Mouse (Mus musculus): ENCODE results near the gene Ptprj. TPM values are rescaled to one million over a fixed set of nuclear protein-coding genes. Genes with fewer than 3 reads are reported as not detected.
A peak's percentile ranks its signal among the peaks of the same experiment; 100 is the strongest.

Ptprj gene
- polyA plus RNA-seq, 1 experiment from 2014 or later: 2.9 TPM

DNA sequence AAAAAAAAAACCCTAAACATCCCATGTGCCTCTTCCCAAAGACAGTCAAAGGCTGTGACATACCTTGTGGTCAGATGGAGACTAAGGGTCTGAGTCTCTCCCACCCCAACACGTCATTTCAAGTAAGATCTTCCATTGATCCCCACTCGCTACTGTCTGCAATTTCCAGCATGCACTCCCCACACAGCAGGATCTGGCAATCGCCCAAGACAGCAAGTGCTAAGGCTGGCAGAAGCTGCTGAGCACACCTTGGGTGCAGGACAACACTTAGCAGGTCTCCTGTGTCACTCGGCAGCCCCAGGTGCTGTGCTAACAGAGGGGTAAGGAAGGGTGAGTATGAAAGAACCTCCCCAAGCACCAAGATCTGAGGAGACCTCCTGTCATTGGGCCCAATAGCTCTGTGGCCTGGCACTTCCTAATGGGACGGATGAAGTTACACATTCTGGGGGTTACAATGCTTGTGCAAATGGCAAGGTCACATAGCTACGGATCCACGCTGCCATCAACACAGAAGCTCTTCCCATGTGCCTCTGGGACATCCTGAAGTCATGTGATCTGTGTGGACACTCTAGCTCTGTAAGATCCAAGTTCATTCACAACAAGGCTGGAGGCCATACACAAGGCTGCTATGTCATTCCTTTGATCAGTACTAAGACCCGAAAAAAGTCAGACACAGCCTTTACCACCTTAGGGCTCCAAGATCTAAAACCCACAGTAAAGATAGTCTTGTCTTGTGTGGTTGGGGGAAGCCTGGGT, 13.5 kb downstream of the Ptprj start:
- Histone ChIP-seq H3K27me3 (ENCODE audit: control insufficient read depth, insufficient read depth, low read length) (no peaks in the 10 kb centered on the region), H3K9me3 (ENCODE audit: control insufficient read depth, low read length) (no peaks in the 10 kb centered on the region), H3K36me3 (ENCODE audit: control insufficient read depth, insufficient read depth, low read length) (no peaks in the 10 kb centered on the region), H3K27ac (ENCODE audit: low read depth, low read length) (no peak overlapping the region), H3K9ac (ENCODE audit: low read depth, low read length) (no peak overlapping the region), H3K4me2 (replicated peaks; ENCODE audit: low read depth, low read length) (no peak overlapping the region), H3K4me1 (replicated peaks; ENCODE audit: control insufficient read depth, insufficient read depth, low read length) (no peaks in the 10 kb centered on the region), H3K4me3 (ENCODE audit: low read depth, low read length) (no peak overlapping the region)
- DNase-seq (ENCODE audit: low spot score): no peak
- 84% methylated on average over 8 of the region's 8 CpGs for WGBS
- no peak; the same call in 1 of the 2 replicates for ATAC-seq (ENCODE audit: low FRiP score)

- no peak overlapping the region for H3K27ac ChIP-seq (ENCODE audit: low read depth, low read length)
- H3K9me3 ChIP-seq (ENCODE audit: control insufficient read depth, low read length): no peaks in the 10 kb centered on the region
- no peaks in the 10 kb centered on the region for H3K4me1 ChIP-seq (replicated peaks; ENCODE audit: control insufficient read depth, insufficient read depth, low read length)
- 71% methylated on average over 7 of the region's 7 CpGs for WGBS
- no peaks in the 10 kb centered on the region for H3K36me3 ChIP-seq (ENCODE audit: control insufficient read depth, insufficient read depth, low read length)
- no peak overlapping the region for H3K4me2 ChIP-seq (replicated peaks; ENCODE audit: low read depth, low read length)
- DNase-seq (ENCODE audit: low spot score) (no peak), ATAC-seq (ENCODE audit: low FRiP score) (no peak)
- H3K27me3 ChIP-seq (ENCODE audit: control insufficient read depth, insufficient read depth, low read length): no peaks in the 10 kb centered on the region
- no peak overlapping the region for H3K4me3 ChIP-seq (ENCODE audit: low read depth, low read length)
- H3K9ac ChIP-seq (ENCODE audit: low read depth, low read length): no peak overlapping the region
These were observed 14.4 kb downstream of the Ptprj start for GRCm38 (mm10) chr2:90566046-90566445.

DNA sequence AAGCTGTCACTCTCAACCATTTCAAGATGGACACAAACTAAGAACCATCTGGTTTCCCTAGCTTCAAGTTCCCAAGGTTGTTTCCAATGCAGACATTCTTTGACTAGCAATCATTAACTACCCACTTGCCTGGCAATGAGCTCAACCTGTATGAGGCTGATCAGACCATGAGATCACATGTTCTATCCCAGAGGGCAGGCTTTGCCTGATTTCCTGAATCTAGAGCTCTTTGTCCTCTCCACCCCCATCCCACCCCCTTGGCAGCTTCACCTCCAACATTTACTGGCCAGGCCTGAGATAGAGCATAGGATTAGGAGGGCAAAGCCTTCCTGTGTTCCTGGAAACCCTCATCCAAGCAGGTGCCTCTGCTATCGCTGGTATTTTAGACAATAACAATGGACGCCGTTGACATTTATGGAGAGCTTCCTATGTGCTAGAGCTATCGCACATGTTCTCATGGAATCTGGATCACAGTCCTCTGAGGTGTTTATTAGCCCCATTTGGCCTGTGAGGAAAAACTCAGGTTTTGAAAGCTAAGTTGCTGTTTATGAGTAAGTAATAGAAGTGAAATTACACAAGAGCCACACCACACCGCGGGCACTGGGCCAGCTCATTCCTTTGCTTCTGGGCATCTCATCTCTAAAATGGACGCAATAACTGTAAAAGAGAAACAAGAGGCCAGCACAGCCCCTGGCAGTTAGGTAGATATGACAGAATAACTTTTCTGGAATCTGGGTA, 15.1 kb downstream of the Ptprj start:
- no peak overlapping the region for H3K9ac ChIP-seq (ENCODE audit: low read depth, low read length)
- H3K4me1 ChIP-seq (replicated peaks; ENCODE audit: control insufficient read depth, insufficient read depth, low read length): no peaks in the 10 kb centered on the region
- DNase-seq (ENCODE audit: low spot score): no peak
- H3K4me3 ChIP-seq (ENCODE audit: low read depth, low read length): no peak overlapping the region
- H3K4me2 ChIP-seq (replicated peaks; ENCODE audit: low read depth, low read length): no peak overlapping the region
- 97% methylated on average over 7 of the region's 7 CpGs for WGBS
- no peaks in the 10 kb centered on the region for H3K27me3 ChIP-seq (ENCODE audit: control insufficient read depth, insufficient read depth, low read length)
- H3K9me3 ChIP-seq (ENCODE audit: control insufficient read depth, low read length): no peaks in the 10 kb centered on the region
- ATAC-seq (ENCODE audit: low FRiP score): no peak
- no peaks in the 10 kb centered on the region for H3K36me3 ChIP-seq (ENCODE audit: control insufficient read depth, insufficient read depth, low read length)
- H3K27ac ChIP-seq (ENCODE audit: low read depth, low read length): no peak overlapping the region

GRCm38 (mm10) chr2:90564552-90564951, 15.9 kb downstream of the Ptprj start:
- Histone ChIP-seq H3K9ac (ENCODE audit: low read depth, low read length) (no peak overlapping the region), H3K9me3 (ENCODE audit: control insufficient read depth, low read length) (no peaks in the 10 kb centered on the region), H3K36me3 (ENCODE audit: control insufficient read depth, insufficient read depth, low read length) (no peaks in the 10 kb centered on the region), H3K4me3 (ENCODE audit: low read depth, low read length) (no peak overlapping the region), H3K27ac (ENCODE audit: low read depth, low read length) (no peak overlapping the region), H3K4me1 (replicated peaks; ENCODE audit: control insufficient read depth, insufficient read depth, low read length) (no peaks in the 10 kb centered on the region), H3K4me2 (replicated peaks; ENCODE audit: low read depth, low read length) (no peak overlapping the region), H3K27me3 (ENCODE audit: control insufficient read depth, insufficient read depth, low read length) (no peaks in the 10 kb centered on the region)
- no peak for ATAC-seq (ENCODE audit: low FRiP score)
- no peak for DNase-seq (ENCODE audit: low spot score)
- 73% methylated on average over 8 of the region's 8 CpGs for WGBS

DNA sequence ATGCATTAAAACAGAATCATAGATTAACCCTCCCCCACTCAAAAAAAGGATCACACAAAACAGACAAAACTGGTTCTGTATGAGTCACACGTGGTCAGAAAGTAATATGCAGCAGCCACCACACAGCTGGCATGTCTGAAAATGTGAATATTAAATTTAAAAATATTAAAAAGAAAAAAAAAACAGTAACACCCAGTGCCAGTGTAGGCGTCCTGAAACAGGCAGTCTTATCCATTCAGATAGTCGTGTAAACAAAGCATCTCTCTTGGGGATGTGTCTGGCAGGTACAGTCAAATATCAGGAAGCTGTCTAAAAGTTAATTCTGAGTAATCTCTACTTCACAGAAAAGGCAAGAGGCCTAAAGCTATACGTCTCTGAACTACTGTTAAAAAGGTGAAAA, 17.3 kb downstream of the Ptprj start:
- DNase-seq (ENCODE audit: low spot score) (no peak), ATAC-seq (ENCODE audit: low FRiP score) (no peak)
- H3K36me3 ChIP-seq (ENCODE audit: control insufficient read depth, insufficient read depth, low read length): no peaks in the 10 kb centered on the region
- no peak overlapping the region for H3K4me2 ChIP-seq (replicated peaks; ENCODE audit: low read depth, low read length)
- no peak overlapping the region for H3K9ac ChIP-seq (ENCODE audit: low read depth, low read length)
- H3K27me3 ChIP-seq (ENCODE audit: control insufficient read depth, insufficient read depth, low read length): no peaks in the 10 kb centered on the region
- H3K4me1 ChIP-seq (replicated peaks; ENCODE audit: control insufficient read depth, insufficient read depth, low read length): no peaks in the 10 kb centered on the region
- H3K27ac ChIP-seq (ENCODE audit: low read depth, low read length): no peak overlapping the region
- 84% methylated on average over 4 of the region's 4 CpGs for WGBS
- H3K4me3 ChIP-seq (ENCODE audit: low read depth, low read length): no peak overlapping the region
- no peaks in the 10 kb centered on the region for H3K9me3 ChIP-seq (ENCODE audit: control insufficient read depth, low read length)

DNA sequence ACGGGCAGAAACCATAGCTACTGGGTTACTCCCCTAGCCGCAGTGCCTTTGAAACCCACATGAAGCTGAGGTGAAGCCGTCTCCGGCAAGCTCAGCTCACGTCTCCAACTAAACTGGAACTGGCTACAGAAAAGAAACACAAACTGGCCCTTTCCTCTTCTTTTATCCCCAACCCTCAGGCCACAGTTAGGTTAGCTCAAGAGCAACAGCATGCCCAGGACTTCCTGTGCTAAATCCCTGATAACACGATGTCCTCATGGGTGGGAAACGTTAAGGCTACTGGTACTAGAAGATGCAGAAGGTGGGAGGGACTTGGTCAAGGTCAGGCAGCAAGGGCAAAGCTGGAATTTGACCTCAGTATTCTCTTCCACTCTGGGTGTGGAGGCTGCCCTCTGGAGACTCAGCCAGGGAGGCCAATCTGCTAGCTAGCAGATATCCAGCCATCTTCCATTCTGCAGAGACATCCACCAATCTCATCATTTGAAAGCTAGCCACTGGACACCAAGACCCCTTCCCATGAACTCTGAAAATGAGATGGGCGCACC, 18.2 kb downstream of the Ptprj start:
- Histone ChIP-seq H3K4me2 (replicated peaks; ENCODE audit: low read depth, low read length) (no peak overlapping the region), H3K4me3 (ENCODE audit: low read depth, low read length) (no peak overlapping the region), H3K36me3 (ENCODE audit: control insufficient read depth, insufficient read depth, low read length) (no peaks in the 10 kb centered on the region), H3K9me3 (ENCODE audit: control insufficient read depth, low read length) (no peaks in the 10 kb centered on the region), H3K27ac (ENCODE audit: low read depth, low read length) (no peak overlapping the region), H3K4me1 (replicated peaks; ENCODE audit: control insufficient read depth, insufficient read depth, low read length) (no peaks in the 10 kb centered on the region), H3K27me3 (ENCODE audit: control insufficient read depth, insufficient read depth, low read length) (no peaks in the 10 kb centered on the region), H3K9ac (ENCODE audit: low read depth, low read length) (no peak overlapping the region)
- ATAC-seq (ENCODE audit: low FRiP score): no peak
- WGBS: 79% methylated on average over 8 of the region's 8 CpGs
- DNase-seq (ENCODE audit: low spot score): no peak

- no peaks in the 10 kb centered on the region for H3K9me3 ChIP-seq (ENCODE audit: control insufficient read depth, low read length)
- H3K4me2 ChIP-seq (replicated peaks; ENCODE audit: low read depth, low read length): no peak overlapping the region
- no peaks in the 10 kb centered on the region for H3K27me3 ChIP-seq (ENCODE audit: control insufficient read depth, insufficient read depth, low read length)
- 70% methylated on average over 6 of the region's 6 CpGs for WGBS
- H3K27ac ChIP-seq (ENCODE audit: low read depth, low read length): no peak overlapping the region
- no peaks in the 10 kb centered on the region for H3K36me3 ChIP-seq (ENCODE audit: control insufficient read depth, insufficient read depth, low read length)
- no peak overlapping the region for H3K9ac ChIP-seq (ENCODE audit: low read depth, low read length)
- H3K4me1 ChIP-seq (replicated peaks; ENCODE audit: control insufficient read depth, insufficient read depth, low read length): no peaks in the 10 kb centered on the region
- DNase-seq (ENCODE audit: low spot score) (no peak), ATAC-seq (ENCODE audit: low FRiP score) (0 out of 2 replicates have a peak, but pooled peaks have one; percentile 48)
- no peak overlapping the region for H3K4me3 ChIP-seq (ENCODE audit: low read depth, low read length)
These were observed 20.1 kb downstream of the Ptprj start for GRCm38 (mm10) chr2:90560197-90560843.

GRCm38 (mm10) chr2:90559688-90560196, 20.7 kb downstream of the Ptprj start:
- Histone ChIP-seq H3K9me3 (ENCODE audit: control insufficient read depth, low read length) (no peaks in the 10 kb centered on the region), H3K27ac (ENCODE audit: low read depth, low read length) (no peak overlapping the region), H3K4me3 (ENCODE audit: low read depth, low read length) (no peak overlapping the region), H3K4me2 (replicated peaks; ENCODE audit: low read depth, low read length) (no peak overlapping the region), H3K4me1 (replicated peaks; ENCODE audit: control insufficient read depth, insufficient read depth, low read length) (no peaks in the 10 kb centered on the region), H3K36me3 (ENCODE audit: control insufficient read depth, insufficient read depth, low read length) (no peaks in the 10 kb centered on the region), H3K27me3 (ENCODE audit: control insufficient read depth, insufficient read depth, low read length) (no peaks in the 10 kb centered on the region), H3K9ac (ENCODE audit: low read depth, low read length) (no peak overlapping the region)
- WGBS: 92% methylated on average over 12 of the region's 12 CpGs
- no peak for DNase-seq (ENCODE audit: low spot score)
- no peak for ATAC-seq (ENCODE audit: low FRiP score)

All from hindbrain, embryonic 11.5 days (tissue).